Mouse (Mus musculus) E14TG2a.4 (cell line): Measurements from ENCODE around the gene Nin.
"Not testable (repeated sequence)": the region's sequence is repeated elsewhere in the genome, so short reads cannot be mapped to it uniquely, and the experiment has no call there.

Experiments used
- H3K27me3 ChIP-seq: 2 replicates; pipeline ENCODE4 v1.6.1; 2014; ENCODE audit warnings: low read length, control low read depth; ENCODE audit not compliant: insufficient read depth
- H3K36me3 ChIP-seq: 2 replicates; pipeline ENCODE4 v1.6.1; 2014; ENCODE audit warnings: low read length, control low read depth; ENCODE audit not compliant: insufficient read depth
- H3K4me1 ChIP-seq: replicated peaks from 2 replicates; pipeline ENCODE4 v1.6.1; 2014; ENCODE audit warnings: low read depth, low read length, control low read depth
- H3K4me3 ChIP-seq: replicated peaks from 2 replicates; pipeline ENCODE4 v1.5.1; 2014; ENCODE audit warnings: mild to moderate bottlenecking, low read length
- H3K9me3 ChIP-seq: 2 replicates; pipeline ENCODE4 v1.6.1; 2014; ENCODE audit warnings: low read length, control low read depth
- CTCF ChIP-seq: conservative IDR thresholded peaks from 2 replicates; pipeline ENCODE4 v1.5.1; 2014; ENCODE audit warnings: low read length
- NANOG ChIP-seq: IDR thresholded peaks from 2 replicates; pipeline ENCODE4 v1.6.1; 2014; ENCODE audit warnings: borderline replicate concordance, low read length, mixed read lengths
- POU5F1 ChIP-seq: IDR thresholded peaks from 2 replicates; pipeline ENCODE4 v1.6.1; 2014; ENCODE audit warnings: low read length, borderline replicate concordance

Gene Nin

DNA sequence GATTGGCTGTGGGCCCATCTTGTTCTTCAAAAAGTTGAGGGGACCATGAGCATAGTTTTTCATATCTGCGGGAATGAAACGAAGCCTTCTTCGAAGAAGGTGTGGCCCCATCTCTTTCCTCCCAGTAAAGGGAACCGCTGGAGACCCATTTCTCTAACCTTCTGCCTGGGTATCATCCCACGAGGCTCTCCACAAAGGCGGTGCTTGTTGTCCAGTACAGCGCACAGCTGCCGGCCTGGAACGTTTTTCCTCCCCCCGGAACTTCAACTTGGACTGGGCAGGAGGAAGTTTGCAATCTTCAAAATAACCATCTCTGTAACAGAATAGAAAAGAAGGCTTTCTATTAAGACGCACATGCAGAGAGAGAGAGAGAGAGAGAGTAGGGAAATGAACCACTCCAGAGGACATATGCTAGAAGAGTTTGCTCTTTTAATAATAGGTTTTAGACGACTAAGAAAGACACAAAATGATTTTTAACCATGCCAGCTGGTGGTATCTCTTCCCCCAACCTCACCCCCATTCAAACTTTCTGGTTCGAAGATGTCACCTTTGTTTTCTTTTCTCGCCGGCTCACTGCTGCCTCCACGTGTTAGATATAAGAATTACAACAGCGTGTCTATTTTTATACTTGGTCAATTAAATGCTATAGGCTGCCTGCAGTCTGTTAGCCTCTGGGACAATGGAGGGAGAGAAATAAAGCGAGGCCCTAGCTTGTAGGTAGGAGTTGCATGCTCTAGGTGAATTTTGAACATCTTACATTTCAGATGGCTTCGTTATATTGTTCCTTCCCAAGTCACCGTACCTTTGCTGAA lies 31.3 kb upstream of the Nin start:
- H3K36me3 ChIP-seq: no peaks in the 10 kb centered on the region
- H3K4me3 ChIP-seq: no peak overlapping the region
- no peak for TF ChIP-seq POU5F1
- TF ChIP-seq NANOG: no peak
- peak; percentile 99 for TF ChIP-seq CTCF
- no peaks in the 10 kb centered on the region for H3K9me3 ChIP-seq
- peaks cover 2% of the 10 kb centered on the region for H3K27me3 ChIP-seq
- peaks cover 29% of the 10 kb centered on the region for H3K4me1 ChIP-seq

DNA sequence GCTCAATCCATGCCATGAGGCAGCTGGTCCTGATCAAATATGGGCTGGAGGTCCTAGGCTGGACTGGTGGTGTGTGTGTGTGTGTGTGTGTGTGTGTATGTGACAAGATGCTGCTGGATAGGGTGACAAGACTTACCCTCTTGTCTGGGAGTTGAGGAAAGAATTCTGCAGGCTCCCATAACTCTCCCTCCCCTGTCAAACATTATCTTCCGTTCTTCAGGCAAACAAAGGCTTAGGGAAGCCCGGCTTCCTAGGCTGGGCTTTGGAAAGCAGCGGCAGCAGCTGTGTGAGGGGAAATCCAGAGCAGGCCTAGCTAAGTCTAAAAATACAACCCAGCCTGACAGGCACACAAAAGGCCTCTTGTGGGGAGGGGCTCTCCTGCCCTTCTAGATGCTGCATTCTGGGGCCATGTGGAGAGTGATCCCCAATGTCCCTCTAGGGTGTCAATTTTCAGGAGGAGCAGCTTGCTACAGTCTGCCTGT lies 30.6 kb upstream of the Nin start:
- not testable (repeated sequence) for H3K4me3 ChIP-seq, H3K27me3 ChIP-seq, H3K9me3 ChIP-seq, H3K36me3 ChIP-seq
- peaks cover 23% of the 10 kb centered on the region for H3K4me1 ChIP-seq

DNA sequence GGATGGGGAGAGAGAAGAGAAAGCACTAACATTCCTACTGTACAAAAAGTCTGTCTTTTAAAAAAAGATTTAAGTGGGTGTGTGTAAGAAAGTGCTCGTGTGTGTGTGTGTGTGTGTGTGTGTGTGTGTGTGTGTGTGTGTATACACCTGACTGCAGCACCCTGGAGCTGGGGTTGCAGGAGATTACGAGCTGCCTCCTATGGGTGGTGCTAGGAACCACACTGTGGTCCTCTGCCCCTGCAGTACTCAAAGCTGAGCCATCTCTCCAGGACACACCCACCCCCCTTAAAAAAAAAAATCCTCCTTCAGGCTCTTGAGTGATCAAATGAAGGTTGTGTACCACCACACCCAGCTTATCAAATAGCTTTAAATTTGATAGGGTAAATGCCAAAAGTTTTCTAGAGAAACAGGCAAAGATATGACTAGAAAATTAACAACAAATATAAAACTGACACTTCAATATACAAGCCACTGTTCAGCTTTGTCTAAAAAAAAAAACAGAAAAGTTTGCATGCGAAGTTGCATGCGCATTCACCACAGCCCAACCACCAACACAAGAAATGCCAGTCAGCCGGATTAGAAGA lies 27.6 kb upstream of the Nin start:
- Histone ChIP-seq H3K9me3 (no peaks in the 10 kb centered on the region), H3K27me3 (peaks cover 3% of the 10 kb centered on the region; the same call in 1 of the 2 replicates), H3K4me3 (no peak overlapping the region), H3K4me1 (peaks cover 4% of the 10 kb centered on the region; the same call in 1 of the 2 replicates), H3K36me3 (no peaks in the 10 kb centered on the region)
- no peak for TF ChIP-seq POU5F1

DNA sequence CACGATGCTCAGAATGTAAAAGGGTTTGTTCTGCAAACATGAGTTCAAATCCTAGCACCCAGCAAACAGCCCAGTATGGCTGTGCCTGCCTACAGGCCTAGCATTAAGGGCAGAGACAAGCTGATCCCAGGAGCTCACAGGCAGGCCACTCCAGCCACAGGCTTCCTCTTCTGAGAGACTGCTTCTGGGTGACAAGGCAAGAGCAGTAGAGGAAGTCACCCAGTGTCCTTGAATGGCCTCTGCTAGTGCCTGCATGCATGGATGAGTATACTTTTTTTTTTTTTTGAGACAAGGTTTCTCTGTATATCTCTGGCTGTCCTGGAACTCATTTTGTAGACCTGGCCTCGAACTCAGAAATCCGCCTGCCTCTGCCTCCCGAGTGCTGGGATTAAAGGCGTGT lies 27.0 kb upstream of the Nin start:
- Histone ChIP-seq H3K4me1 (peaks cover 4% of the 10 kb centered on the region; the same call in 1 of the 2 replicates), H3K4me3 (no peak overlapping the region), H3K27me3 (0 out of 2 replicates have a peak, but pooled peaks cover 3% of the 10 kb centered on the region), H3K9me3 (no peaks in the 10 kb centered on the region), H3K36me3 (no peaks in the 10 kb centered on the region)
- TF ChIP-seq NANOG: no peak
- TF ChIP-seq POU5F1: no peak
- no peak for TF ChIP-seq CTCF

DNA sequence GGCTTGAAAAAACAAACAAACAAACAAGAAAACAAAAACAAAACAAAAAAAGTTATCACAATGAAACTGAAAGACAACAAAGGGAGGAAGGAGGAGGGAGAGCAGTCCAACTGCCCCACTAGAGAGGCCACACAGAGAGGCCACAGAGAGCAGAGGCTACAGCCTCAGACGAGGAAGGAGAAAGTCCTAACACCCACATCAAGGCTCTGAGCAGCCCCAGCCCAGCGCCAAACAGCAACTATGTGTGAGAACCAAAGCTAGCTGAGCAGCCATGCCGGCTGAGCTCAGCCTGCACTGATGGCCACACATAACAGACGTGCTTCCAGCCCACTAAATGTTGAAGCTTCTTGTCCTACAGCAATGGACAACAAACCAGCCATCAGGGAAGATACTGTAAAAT lies 26.4 kb upstream of the Nin start:
- Histone ChIP-seq H3K4me1 (peaks cover 4% of the 10 kb centered on the region; the same call in 1 of the 2 replicates), H3K36me3 (no peaks in the 10 kb centered on the region), H3K27me3 (0 out of 2 replicates have a peak, but pooled peaks cover 3% of the 10 kb centered on the region), H3K4me3 (no peak overlapping the region), H3K9me3 (no peaks in the 10 kb centered on the region)
- no peak for TF ChIP-seq NANOG
- no peak for TF ChIP-seq CTCF
- no peak for TF ChIP-seq POU5F1

DNA sequence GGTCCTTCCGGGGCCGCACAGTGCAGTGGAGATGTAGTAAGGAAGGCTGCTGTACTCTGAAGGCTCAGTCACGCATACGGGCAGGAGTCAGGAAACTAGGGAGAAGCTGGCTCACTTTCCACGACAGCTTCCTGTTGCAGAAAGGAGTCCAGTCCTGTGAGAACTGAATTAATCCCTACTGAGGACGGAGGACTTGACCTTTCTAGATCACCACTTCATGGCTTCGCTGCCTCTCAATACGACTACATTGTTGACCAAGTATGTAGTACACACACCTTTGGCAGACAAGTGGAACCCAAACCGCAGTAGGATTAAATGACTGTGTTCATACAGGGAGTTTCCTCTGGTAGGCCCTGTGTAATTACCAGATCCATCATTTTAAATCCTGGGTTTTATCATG lies 24.1 kb upstream of the Nin start:
- Histone ChIP-seq H3K4me1 (peaks cover 5% of the 10 kb centered on the region), H3K4me3 (no peak overlapping the region), H3K27me3 (0 out of 2 replicates have a peak, but pooled peaks cover 3% of the 10 kb centered on the region), H3K9me3 (no peaks in the 10 kb centered on the region), H3K36me3 (no peaks in the 10 kb centered on the region)
- TF ChIP-seq NANOG (no peak), POU5F1 (no peak), CTCF (no peak)

DNA sequence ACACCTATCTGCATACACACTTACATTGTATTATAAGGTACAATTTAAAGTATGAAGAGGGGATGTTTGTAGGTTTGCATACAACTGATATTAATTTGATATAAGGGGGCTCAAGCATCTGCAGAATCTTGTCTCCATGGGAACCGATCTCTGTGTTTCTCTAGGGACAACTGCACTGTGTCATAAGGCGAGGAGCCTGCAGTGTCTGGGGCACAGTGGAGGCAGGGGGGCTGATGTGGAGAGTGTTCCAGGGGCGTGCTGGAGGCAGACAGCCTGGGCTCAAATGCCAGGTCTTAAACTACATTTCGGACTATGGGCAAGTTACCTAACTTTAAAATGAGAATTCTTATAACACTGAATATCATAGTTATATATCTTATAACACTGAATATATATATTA lies 23.6 kb upstream of the Nin start:
- Histone ChIP-seq H3K4me1 (peaks cover 5% of the 10 kb centered on the region), H3K27me3 (0 out of 2 replicates have a peak, but pooled peaks cover 3% of the 10 kb centered on the region), H3K36me3 (no peaks in the 10 kb centered on the region), H3K9me3 (no peaks in the 10 kb centered on the region), H3K4me3 (no peak overlapping the region)
- no peak for TF ChIP-seq NANOG
- no peak for TF ChIP-seq CTCF
- TF ChIP-seq POU5F1: no peak

DNA sequence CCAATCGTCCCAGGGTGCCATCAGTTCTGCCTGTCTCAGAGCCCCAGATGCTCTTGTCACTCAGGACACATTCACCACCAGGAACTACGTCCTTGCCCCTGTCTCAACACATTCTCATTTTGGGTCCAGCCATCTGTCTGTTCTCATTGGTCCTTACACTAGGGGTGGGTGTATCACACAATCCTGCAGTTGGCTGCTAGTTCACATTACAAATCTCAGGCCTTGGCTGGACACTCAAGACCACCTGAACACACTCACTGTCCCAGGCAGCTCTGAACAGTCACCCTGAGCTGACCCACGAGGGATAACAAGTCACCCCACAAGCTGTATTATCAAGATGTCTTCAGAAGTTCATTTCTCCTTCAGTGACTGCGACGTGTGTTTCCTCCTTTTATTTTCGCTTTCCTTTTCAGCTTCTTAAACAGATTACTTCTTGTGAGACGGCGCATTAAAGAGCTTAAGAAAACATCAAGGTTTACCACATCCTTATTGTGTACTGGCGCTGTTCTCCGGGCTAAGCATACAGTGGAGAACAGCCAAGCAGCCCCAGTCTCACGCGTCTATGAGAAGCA lies 22.8 kb upstream of the Nin start:
- H3K9me3 ChIP-seq: no peaks in the 10 kb centered on the region
- TF ChIP-seq CTCF: no peak
- TF ChIP-seq NANOG: no peak
- no peak for TF ChIP-seq POU5F1
- 0 out of 2 replicates have a peak, but pooled peaks cover 3% of the 10 kb centered on the region for H3K27me3 ChIP-seq
- no peak overlapping the region for H3K4me3 ChIP-seq
- H3K36me3 ChIP-seq: no peaks in the 10 kb centered on the region
- peaks cover 5% of the 10 kb centered on the region for H3K4me1 ChIP-seq
